Mouse (Mus musculus): Measurements from ENCODE around the gene Megf6.

DNA sequence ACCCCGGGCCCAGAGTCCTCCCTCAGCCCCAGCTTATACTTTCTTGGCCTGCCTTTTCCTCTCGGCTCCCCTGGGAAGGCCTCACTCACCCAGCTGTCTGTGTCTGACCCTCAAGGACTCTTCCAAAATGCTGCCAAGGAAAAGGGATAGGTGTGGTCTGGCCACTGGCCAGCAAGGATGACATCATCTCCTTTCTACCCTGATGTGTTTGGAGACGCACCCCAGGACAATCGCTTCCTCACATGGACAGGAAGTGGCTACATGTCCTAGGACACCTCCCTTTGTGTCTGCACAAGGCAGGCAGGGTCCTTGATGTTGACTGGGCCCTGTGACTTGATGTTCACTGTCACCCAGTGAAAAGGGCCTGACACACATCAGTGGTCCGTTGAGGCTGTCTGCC, 34.9 kb downstream of the Megf6 start:
- TF ChIP-seq POLR2A (IDR thresholded peaks at IDR 0.05; ENCODE audit: insufficient read depth, low read length) (no peak), CTCF (IDR thresholded peaks at IDR 0.05; ENCODE audit: low read depth, low read length) (no peak)
